Mouse (Mus musculus): ENCODE results near the gene Adcy4.

The Adcy4 gene

GRCm38 (mm10) chr14:55788256-55789050 is 4.6 kb upstream of the Adcy4 start, which contains the start of gene Ripk3:
Gene Ripk3, minus strand, starts transcription at chr14:55788865.
- no peak for DNase-seq (ENCODE audit: low read depth, low spot score)

DNA sequence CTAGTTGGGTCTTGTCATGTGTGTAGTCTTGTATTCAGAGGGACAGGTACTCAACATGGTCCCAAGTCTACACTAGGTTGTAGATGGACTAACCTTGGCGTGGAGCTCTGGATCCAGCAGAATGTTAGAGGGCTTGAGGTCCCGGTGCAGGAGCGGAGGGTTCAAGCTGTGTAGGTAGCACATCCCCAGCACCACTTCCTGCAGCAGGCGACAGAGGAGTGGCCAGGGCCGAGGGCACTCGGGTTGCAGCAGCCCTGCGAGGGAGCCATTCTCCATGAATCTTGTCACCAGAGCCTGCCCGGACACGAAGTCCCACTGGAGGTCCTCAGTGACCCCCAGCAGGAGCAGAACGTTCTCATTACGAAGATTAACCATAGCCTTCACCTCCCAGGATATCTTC is 3.8 kb upstream of the Adcy4 start:
- DNase-seq (ENCODE audit: low read depth, low spot score): no peak

GRCm38 (mm10) chr14:55785195-55785594 is 1.3 kb upstream of the Adcy4 start:
- no peak for DNase-seq (ENCODE audit: low read depth, low spot score)

DNA sequence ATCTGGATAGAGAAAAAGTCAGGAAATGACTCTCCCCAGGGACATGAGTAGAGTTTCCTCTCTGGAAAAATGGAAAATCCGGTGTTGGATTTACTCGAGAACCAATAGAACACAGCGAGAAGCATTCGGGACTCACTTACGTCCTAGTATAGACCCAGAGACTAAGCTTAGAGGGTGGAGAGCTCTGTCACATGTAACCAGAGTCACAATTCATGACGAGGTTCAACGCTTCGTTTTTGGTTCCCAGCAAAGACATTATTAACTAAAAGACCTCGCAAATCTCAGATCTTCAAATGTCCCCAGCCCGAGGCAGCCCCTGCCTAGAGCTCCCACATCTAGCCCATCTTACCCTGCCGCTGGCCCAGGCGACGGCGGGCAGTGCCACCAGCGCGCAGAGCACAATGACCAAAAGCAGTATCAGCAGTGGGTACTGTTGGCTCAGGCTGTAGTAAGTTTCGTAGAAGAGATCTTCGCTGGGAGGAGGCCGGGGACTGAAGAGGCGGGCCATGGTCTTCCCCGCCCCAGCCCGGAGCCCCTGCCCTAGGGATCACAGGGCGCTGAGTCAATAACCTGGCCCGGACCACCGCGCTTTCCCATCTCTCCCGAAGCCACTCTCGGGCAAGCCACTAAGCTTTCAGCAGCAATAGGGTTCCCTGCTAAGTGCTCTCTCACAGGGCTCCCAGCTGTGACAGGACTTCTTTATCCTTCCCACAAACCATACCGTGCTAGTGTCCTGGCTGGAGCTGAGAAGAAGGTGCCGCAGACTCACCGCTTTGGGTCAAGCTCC is 531 bp downstream of the Adcy4 start:
- no peak for DNase-seq (ENCODE audit: low read depth, low spot score)

DNA sequence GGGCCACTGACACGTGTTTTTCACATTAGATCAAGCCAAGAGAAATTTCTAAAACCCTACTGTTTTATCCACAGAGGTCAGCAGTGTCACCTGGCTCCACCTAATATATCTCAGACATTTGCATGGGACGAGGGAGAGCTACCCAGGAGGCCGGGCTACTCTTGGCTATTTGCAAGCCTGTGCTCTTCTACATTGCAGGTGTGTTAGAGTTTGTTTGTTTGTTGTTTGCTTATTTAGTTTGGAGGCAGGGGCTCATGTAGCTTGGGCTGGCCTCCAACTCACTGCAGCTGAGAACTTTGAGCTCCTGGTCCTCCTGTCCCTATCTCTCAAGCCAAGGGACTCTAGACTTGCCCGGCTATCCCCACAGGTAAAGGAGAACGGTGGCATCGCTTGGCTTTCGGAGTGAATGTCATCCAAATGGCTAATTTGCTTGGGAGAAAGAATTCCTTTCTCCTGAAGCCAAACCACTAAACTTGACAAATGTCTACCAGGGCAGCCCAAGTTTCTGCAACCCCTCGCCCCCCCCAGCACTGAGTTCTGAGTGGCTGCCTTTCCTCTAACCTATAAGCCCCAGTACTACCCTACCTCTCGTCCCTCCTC is 1.4 kb downstream of the Adcy4 start:
- DNase-seq (ENCODE audit: low read depth, low spot score): no peak

GRCm38 (mm10) chr14:55781310-55781709 is 2.6 kb downstream of the Adcy4 start:
- peak; percentile 61 for DNase-seq (ENCODE audit: low read depth, low spot score)

DNA sequence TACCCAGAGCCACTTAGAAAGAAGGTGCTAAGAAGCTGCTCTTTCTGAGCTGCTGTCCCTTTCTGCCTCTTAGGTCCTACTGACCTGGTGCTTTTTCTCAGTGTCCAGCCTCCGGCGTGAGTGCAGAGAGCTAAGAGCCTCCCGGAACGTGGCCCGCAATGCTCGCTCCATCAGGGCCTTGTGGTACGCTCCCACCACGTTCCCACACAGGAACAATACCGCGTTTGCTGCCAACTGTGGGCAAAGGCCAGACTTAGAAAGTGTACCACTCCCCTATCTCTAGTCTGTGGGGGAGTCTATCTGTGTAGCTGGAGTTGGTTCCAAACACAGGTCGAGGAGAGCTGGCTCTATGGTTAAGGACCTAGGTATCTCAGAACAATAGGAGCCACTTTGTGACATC is 3.2 kb downstream of the Adcy4 start:
- DNase-seq (ENCODE audit: low read depth, low spot score): no peak

DNA sequence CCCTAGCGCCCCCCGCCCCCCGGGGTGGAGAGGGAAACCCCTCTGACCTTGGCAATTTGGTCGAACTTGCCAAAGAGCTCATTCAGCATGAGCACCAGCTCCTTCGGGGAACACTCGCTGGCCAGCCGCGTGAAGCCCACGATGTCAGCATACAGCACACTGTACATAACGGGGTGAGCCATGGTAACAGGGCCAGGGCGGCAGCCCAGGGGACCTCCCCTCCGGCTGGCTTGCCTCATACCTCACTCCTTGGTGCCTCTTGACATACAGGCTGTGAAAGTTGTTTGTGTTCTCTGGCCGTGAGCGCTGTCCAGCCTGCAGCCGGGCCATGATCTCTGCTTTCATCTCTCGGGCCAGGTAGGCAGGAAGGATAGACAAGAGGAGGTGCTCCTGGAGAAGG is 4.2 kb downstream of the Adcy4 start:
- DNase-seq (ENCODE audit: low read depth, low spot score): no peak

- DNase-seq (ENCODE audit: low read depth, low spot score): no peak
These were observed 5.2 kb downstream of the Adcy4 start for GRCm38 (mm10) chr14:55778686-55779085.

- DNase-seq (ENCODE audit: low read depth, low spot score): no peak
These were observed 6.1 kb downstream of the Adcy4 start for GRCm38 (mm10) chr14:55777806-55778205.

DNA sequence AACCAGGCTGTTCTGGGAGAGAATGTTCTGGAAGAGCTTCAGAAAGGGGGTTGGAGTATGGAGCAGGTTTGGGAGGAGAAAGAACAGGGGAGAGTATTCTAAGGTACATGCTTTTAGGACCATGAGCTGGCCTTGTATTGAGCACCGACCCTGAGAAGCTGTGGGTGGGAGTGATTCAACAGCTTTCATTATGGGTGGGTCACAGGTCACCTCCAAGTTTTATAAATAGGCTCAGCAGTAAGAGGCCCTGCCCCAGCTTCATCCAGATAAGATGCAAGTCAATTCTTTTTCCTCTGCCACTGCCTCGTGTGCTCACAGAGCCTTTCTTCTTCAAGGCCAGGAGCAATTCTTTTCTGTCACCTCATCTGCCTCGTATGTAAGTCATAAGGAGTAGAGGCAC is 6.7 kb downstream of the Adcy4 start:
- DNase-seq (ENCODE audit: low read depth, low spot score): no peak

DNA sequence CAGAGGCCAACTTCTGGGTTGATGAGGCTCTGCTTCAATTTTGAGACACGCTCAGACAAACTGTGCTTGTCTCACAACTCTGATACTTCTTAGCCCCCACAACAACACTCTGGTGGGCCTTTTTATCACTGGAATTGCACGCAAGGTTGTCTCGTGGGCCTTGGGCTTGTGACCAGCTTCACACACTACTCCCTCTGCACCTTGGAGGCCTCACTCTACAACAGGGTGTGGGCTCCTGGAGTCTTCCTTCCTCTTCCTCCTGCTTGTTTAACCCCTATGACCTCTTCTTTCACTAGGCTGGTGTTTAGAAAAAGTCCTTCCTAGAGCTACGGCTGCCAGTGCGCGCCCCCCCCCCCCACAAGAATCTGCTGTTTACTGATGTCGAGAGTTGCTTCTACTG is 7.2 kb downstream of the Adcy4 start:
- no peak for DNase-seq (ENCODE audit: low read depth, low spot score)

DNA sequence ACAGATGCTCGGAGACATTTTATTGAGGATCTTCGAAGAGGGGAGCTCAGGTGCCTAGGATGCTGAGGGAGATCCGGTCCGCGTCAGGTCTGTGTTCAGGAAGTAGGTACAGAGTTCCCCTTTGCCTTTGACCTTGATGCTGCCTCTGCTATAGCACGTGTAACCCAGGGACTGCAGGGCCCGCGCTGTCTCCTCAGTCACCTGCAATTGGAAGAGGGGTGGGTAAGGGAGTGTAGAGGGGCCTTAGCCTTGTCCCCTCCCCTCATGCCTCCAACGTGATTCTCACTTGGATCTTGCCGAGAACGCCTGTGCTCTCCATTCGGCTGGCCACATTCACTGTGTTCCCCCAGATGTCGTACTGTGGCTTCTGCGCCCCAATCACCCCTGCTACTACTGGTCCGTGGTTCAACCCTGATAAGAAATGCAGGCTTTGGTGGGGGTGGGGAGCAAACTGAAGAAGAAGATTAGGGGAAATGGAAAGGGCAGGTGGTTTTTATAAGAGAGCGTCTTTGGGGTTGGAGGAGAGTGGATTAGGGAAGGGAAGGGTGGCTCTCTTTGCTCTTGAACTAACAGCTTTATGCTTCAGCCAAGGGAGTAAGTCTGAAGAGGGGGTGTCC is 14.7 kb downstream of the Adcy4 start:
- DNase-seq (ENCODE audit: low read depth, low spot score): no peak

GRCm38 (mm10) chr14:55768555-55768954 is 15.3 kb downstream of the Adcy4 start:
- no peak for DNase-seq (ENCODE audit: low read depth, low spot score)

DNA sequence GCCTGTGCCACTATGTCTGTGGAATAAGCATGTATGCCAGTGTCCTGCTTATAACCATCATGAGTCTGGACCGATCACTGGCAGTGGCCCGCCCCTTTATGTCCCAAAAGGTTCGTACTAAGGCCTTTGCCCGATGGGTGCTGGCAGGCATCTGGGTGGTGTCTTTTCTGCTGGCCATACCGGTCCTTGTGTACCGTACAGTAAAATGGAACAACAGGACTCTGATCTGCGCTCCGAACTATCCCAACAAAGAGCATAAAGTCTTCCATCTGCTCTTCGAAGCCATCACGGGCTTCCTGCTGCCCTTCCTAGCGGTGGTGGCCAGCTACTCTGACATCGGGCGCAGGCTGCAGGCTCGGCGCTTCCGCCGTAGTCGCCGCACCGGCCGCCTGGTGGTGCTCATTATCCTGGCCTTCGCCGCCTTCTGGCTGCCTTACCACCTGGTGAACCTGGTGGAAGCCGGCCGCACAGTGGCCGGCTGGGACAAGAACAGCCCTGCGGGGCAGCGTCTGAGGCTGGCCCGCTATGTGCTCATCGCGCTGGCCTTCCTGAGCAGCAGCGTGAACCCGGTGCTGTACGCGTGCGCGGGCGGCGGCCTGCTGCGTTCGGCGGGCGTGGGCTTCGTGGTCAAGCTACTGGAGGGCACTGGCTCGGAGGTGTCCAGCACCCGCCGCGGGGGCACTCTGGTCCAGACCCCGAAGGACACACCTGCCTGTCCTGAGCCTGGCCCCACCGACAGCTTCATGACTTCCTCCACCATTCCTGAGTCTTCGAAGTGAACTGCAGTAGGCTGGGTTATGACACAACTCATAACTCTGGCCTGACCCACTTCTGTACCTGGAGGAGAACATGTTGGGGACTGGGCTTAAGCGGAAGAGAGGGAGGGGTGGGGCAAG is 16.1 kb downstream of the Adcy4 start:
- no peak for DNase-seq (ENCODE audit: low read depth, low spot score)

GRCm38 (mm10) chr14:55765696-55766095 is 18.2 kb downstream of the Adcy4 start, which contains the start of gene Ltb4r1:
Gene Ltb4r1, plus strand, starts transcription at chr14:55765962.
- DNase-seq (ENCODE audit: low read depth, low spot score): no peak

DNA sequence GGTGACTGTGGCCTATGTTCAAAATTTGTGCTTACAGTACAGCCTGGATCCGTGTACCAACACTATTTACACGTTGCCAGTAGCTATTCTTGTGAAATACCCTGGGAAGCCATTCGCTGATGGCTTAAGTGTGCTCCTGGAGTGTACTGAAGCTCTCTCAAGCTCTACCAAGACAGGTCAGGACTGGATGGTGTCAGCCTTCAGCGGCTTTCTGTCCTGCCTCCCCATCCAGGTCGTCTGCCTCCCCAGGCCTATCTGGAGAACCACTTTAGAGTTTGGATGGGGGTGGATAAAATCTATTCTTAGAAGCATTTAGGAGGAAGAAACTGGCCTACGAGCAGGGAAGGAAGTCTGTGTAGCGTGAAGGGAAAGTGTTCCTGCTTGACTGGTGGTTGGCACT is 20.7 kb downstream of the Adcy4 start:
- DNase-seq (ENCODE audit: low read depth, low spot score): no peak

GRCm38 (mm10) chr14:55762001-55762821 is 21.7 kb downstream of the Adcy4 start:
- DNase-seq (ENCODE audit: low read depth, low spot score): no peak

DNA sequence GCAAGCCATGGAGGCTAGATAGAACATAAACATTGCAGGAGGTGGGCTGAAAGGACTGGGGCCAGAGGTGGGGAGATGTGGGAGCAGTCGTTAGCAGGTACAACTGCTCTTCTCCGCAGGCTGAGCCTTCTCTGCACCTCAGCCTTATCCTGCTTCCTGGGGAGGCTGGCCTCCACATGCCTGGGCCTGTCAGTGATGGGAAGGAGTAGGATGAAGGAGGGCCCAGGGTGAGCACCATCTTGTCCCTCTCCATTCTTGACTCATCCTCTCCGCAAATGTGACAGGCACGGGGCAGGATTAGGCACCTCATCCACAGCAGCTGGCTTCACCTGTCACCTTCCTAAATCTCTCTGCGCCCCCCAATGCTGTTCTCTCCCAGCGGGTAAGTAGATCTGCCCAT is 22.7 kb downstream of the Adcy4 start, which contains the start of gene Ltb4r2:
Gene Ltb4r2 (plus strand): TSS at position 266 of the 400 bp plus-strand sequence.
- DNase-seq (ENCODE audit: low read depth, low spot score): no peak

GRCm38 (mm10) chr14:55760156-55760555 is 23.7 kb downstream of the Adcy4 start:
- peak; percentile 58 for DNase-seq (ENCODE audit: low read depth, low spot score)

All from WW6 (cell line).